Mouse (Mus musculus) embryonic facial prominence, embryonic 14.5 days (tissue): ENCODE measurements around the gene Mapkbp1. TPM values are rescaled to one million over a fixed set of nuclear protein-coding genes. Genes with fewer than 3 reads are reported as not detected.
A peak's percentile ranks its signal among the peaks of the same experiment; 100 is the strongest.

ENCODE experiments used
- ATAC-seq: fragments of 200-750 bp; cut with Nextera tagmentation; 2 replicates; pipeline ENCODE4 v1.8.0; 2017; ENCODE audit warnings: low read depth, moderate number of reproducible peaks, moderate TSS enrichment
- DNase-seq: peaks from one replicate; pipeline ENCODE4 v3.0.0-alpha.2; 2015; ENCODE audit warnings: low spot score
- H3K27ac ChIP-seq: fragments of 300-500 bp; sonication (generic); replicated peaks from 2 replicates; pipeline ENCODE4 v1.5.1; 2014; ENCODE audit warnings: low read depth, mild to moderate bottlenecking, low read length, moderate library complexity
- H3K27me3 ChIP-seq: fragments of 300-500 bp; sonication (generic); replicated peaks from 2 replicates; pipeline ENCODE4 v1.6.1; 2014; ENCODE audit warnings: low read length; ENCODE audit not compliant: control insufficient read depth, insufficient read depth
- H3K36me3 ChIP-seq: fragments of 300-500 bp; sonication (generic); 2 replicates; pipeline ENCODE4 v1.6.1; 2014; ENCODE audit warnings: low read length, mixed read lengths; ENCODE audit not compliant: control insufficient read depth, insufficient read depth
- H3K4me1 ChIP-seq: fragments of 300-500 bp; sonication (generic); 2 replicates; pipeline ENCODE4 v1.6.1; 2014; ENCODE audit warnings: antibody characterized with exemption, low read length; ENCODE audit not compliant: control insufficient read depth, insufficient read depth
- H3K4me2 ChIP-seq: fragments of 300-500 bp; sonication (generic); 2 replicates; pipeline ENCODE4 v1.6.1; 2014; ENCODE audit warnings: low read depth, mild to moderate bottlenecking, low read length, moderate library complexity, mixed read lengths
- H3K4me3 ChIP-seq: fragments of 300-500 bp; sonication (generic); 2 replicates; pipeline ENCODE4 v1.5.1; 2014; ENCODE audit warnings: low read depth, mild to moderate bottlenecking, low read length
- H3K9ac ChIP-seq: fragments of 300-500 bp; sonication (generic); 2 replicates; pipeline ENCODE4 v1.6.1; 2014; ENCODE audit warnings: low read depth, mild to moderate bottlenecking, low read length, moderate library complexity, mixed read lengths
- H3K9me3 ChIP-seq: fragments of 300-500 bp; sonication (generic); 2 replicates; pipeline ENCODE4 v1.6.1; 2016; ENCODE audit warnings: low read length; ENCODE audit not compliant: control insufficient read depth
- WGBS: fragments of 180-500 bp; shearing (Covaris S2); extraction: QIAGEN DNeasy Blood & Tissue Kit; methylation state at CpG from one replicate; pipeline ENCODE4 v1.1.7; 2014; 5-methylcytosine and 5-hydroxymethylcytosine counted together
- polyA plus RNA-seq: library from polyadenylated mRNA; unstranded; fragments of >200 nt; fragmentation: Nextera tagmentation; extraction: Ambion mirVana; gene quantifications from 2 replicates; pipeline ENCODE4 v1.2.1, GENCODE M21; 2014

Mapkbp1 gene
- polyA plus RNA-seq, 1 experiment from 2014 or later: 4.7 TPM

- no peaks in the 10 kb centered on the region for H3K9me3 ChIP-seq
- no peaks in the 10 kb centered on the region for H3K27me3 ChIP-seq
- H3K4me1 ChIP-seq: no peaks in the 10 kb centered on the region
- H3K36me3 ChIP-seq: peaks cover 77% of the 10 kb centered on the region
- no peak overlapping the region for H3K27ac ChIP-seq
- ATAC-seq (no peak), DNase-seq (no peak)
- H3K9ac ChIP-seq: no peak overlapping the region
- no peak overlapping the region for H3K4me2 ChIP-seq
- no peak overlapping the region for H3K4me3 ChIP-seq
- 79% methylated on average over 5 of the region's 5 CpGs for WGBS
These were observed 61.2 kb downstream of the Mapkbp1 start for GRCm38 (mm10) chr2:120033726-120034125.

GRCm38 (mm10) chr2:120037744-120038143 is 65.2 kb downstream of the Mapkbp1 start:
- H3K9ac ChIP-seq: no peak overlapping the region
- no peak overlapping the region for H3K27ac ChIP-seq
- H3K36me3 ChIP-seq: peaks cover 84% of the 10 kb centered on the region
- H3K4me2 ChIP-seq: no peak overlapping the region
- DNase-seq: no peak
- no peaks in the 10 kb centered on the region for H3K27me3 ChIP-seq
- no peaks in the 10 kb centered on the region for H3K9me3 ChIP-seq
- WGBS: 90% methylated on average over 9 of the region's 9 CpGs
- H3K4me1 ChIP-seq: no peaks in the 10 kb centered on the region
- no peak for ATAC-seq
- no peak overlapping the region for H3K4me3 ChIP-seq

- peaks cover 65% of the 10 kb centered on the region for H3K36me3 ChIP-seq
- 84% methylated on average over 5 of the region's 5 CpGs for WGBS
- no peak overlapping the region for H3K4me3 ChIP-seq
- H3K9ac ChIP-seq: no peak overlapping the region
- H3K4me1 ChIP-seq: peaks cover 10% of the 10 kb centered on the region; the same call in 1 of the 2 replicates
- H3K27ac ChIP-seq: no peak overlapping the region
- DNase-seq: no peak
- H3K9me3 ChIP-seq: no peaks in the 10 kb centered on the region
- H3K27me3 ChIP-seq: no peaks in the 10 kb centered on the region
- H3K4me2 ChIP-seq: no peak overlapping the region
- no peak for ATAC-seq
These were observed 68.5 kb downstream of the Mapkbp1 start for GRCm38 (mm10) chr2:120040991-120041390.

GRCm38 (mm10) chr2:120044101-120044603 is 71.7 kb downstream of the Mapkbp1 start:
- H3K4me3 ChIP-seq: no peak overlapping the region
- H3K4me2 ChIP-seq: no peak overlapping the region
- no peaks in the 10 kb centered on the region for H3K9me3 ChIP-seq
- H3K9ac ChIP-seq: peak overlapping the region; percentile 9; the same call in 1 of the 2 replicates
- peak; percentile 74 for ATAC-seq
- peaks cover 10% of the 10 kb centered on the region; the same call in 1 of the 2 replicates for H3K4me1 ChIP-seq
- peak overlapping the region; percentile 29; the same call in 1 of the 2 replicates for H3K27ac ChIP-seq
- H3K27me3 ChIP-seq: no peaks in the 10 kb centered on the region
- peak; percentile 79 for DNase-seq
- H3K36me3 ChIP-seq: peaks cover 33% of the 10 kb centered on the region
- 54% methylated on average over 4 of the region's 4 CpGs for WGBS

GRCm38 (mm10) chr2:120044676-120045075 is 72.2 kb downstream of the Mapkbp1 start:
- WGBS: 78% methylated on average over 3 of the region's 3 CpGs
- Histone ChIP-seq H3K27ac (no peak overlapping the region; the same call in 1 of the 2 replicates), H3K36me3 (peaks cover 28% of the 10 kb centered on the region), H3K27me3 (no peaks in the 10 kb centered on the region), H3K9me3 (no peaks in the 10 kb centered on the region), H3K4me1 (peaks cover 10% of the 10 kb centered on the region; the same call in 1 of the 2 replicates), H3K4me2 (no peak overlapping the region), H3K9ac (no peak overlapping the region), H3K4me3 (no peak overlapping the region)
- DNase-seq (no peak), ATAC-seq (no peak)

- peaks cover 10% of the 10 kb centered on the region; the same call in 1 of the 2 replicates for H3K4me1 ChIP-seq
- no peak overlapping the region for H3K9ac ChIP-seq
- H3K4me3 ChIP-seq: no peak overlapping the region
- H3K27me3 ChIP-seq: no peaks in the 10 kb centered on the region
- ATAC-seq (no peak), DNase-seq (no peak)
- WGBS: 54% methylated on average over 14 of the region's 14 CpGs
- no peaks in the 10 kb centered on the region for H3K9me3 ChIP-seq
- peaks cover 8% of the 10 kb centered on the region for H3K36me3 ChIP-seq
- H3K27ac ChIP-seq: no peak overlapping the region
- H3K4me2 ChIP-seq: no peak overlapping the region
These were observed 74.2 kb downstream of the Mapkbp1 start for GRCm38 (mm10) chr2:120046486-120047310.

- no peaks in the 10 kb centered on the region for H3K9me3 ChIP-seq
- H3K4me1 ChIP-seq: peaks cover 10% of the 10 kb centered on the region; the same call in 1 of the 2 replicates
- H3K27me3 ChIP-seq: no peaks in the 10 kb centered on the region
- no peak overlapping the region for H3K27ac ChIP-seq
- WGBS: 73% methylated on average over 9 of the region's 9 CpGs
- DNase-seq (no peak), ATAC-seq (no peak)
- H3K4me3 ChIP-seq: no peak overlapping the region
- no peak overlapping the region for H3K4me2 ChIP-seq
- H3K36me3 ChIP-seq: no peaks in the 10 kb centered on the region
- no peak overlapping the region for H3K9ac ChIP-seq
These were observed 75.7 kb downstream of the Mapkbp1 start for GRCm38 (mm10) chr2:120048173-120048572.

GRCm38 (mm10) chr2:120049632-120050274 is 77.3 kb downstream of the Mapkbp1 start:
- H3K36me3 ChIP-seq: no peaks in the 10 kb centered on the region
- ATAC-seq (peak; percentile 80), DNase-seq (peak; percentile 32)
- 57% methylated on average over 10 of the region's 10 CpGs for WGBS
- H3K9ac ChIP-seq: no peak overlapping the region
- no peak overlapping the region for H3K4me2 ChIP-seq
- H3K27ac ChIP-seq: no peak overlapping the region
- peaks cover 2% of the 10 kb centered on the region; the same call in 1 of the 2 replicates for H3K4me1 ChIP-seq
- H3K27me3 ChIP-seq: no peaks in the 10 kb centered on the region
- H3K4me3 ChIP-seq: no peak overlapping the region
- H3K9me3 ChIP-seq: no peaks in the 10 kb centered on the region
